Mouse (Mus musculus) CH12.LX (cell line): ENCODE measurements around the gene Zfp423. TPM values are rescaled to one million over a fixed set of nuclear protein-coding genes. Genes with fewer than 3 reads are reported as not detected.

ENCODE experiments used
- DNase-seq: peaks from one replicate; pipeline ENCODE4 v3.0.0-alpha.2; 2013; ENCODE audit errors: extremely low read depth
- H3K27ac ChIP-seq: 2 replicates; pipeline ENCODE4 v1.5.1; 2012; ENCODE audit warnings: low read depth, mild to moderate bottlenecking, control low read depth, moderate library complexity; ENCODE audit not compliant: insufficient read depth
- H3K27me3 ChIP-seq: replicated peaks from 2 replicates; pipeline ENCODE3; 2012; ENCODE audit warnings: inconsistent platforms
- H3K36me3 ChIP-seq, 2 experiments: replicated peaks in 1 of 2; 2 replicates each; pipeline versions ENCODE3 to v1.6.1; 2012; ENCODE audit warnings: inconsistent platforms in 1 of 2, low read length in 1 of 2, mild to moderate bottlenecking in 1 of 2, mixed read lengths in 1 of 2, moderate library complexity in 1 of 2; ENCODE audit not compliant: control insufficient read depth in 1 of 2, insufficient read depth in 1 of 2
- H3K4me1 ChIP-seq, 2 experiments: 2 replicates each; pipeline ENCODE4 v1.6.1; 2012; ENCODE audit warnings: inconsistent platforms in 1 of 2, moderate library complexity in 1 of 2; ENCODE audit not compliant: insufficient read depth in 2 of 2, control insufficient read depth in 1 of 2
- H3K4me2 ChIP-seq: 2 replicates; pipeline ENCODE4 v1.6.1; 2012; ENCODE audit warnings: low read depth, mild to moderate bottlenecking, control low read depth; ENCODE audit not compliant: poor library complexity, insufficient read depth, severe bottlenecking
- H3K4me3 ChIP-seq, 3 experiments: fragments of 150-350 bp in 1 of 3; sonication (generic) in 1 of 3; replicated peaks in 1 of 3; 2 replicates each; pipeline versions ENCODE3 to v1.5.1; 2011 to 2012; ENCODE audit warnings: low read depth in 2 of 3, low read length in 2 of 3, mild to moderate bottlenecking in 2 of 3, moderate library complexity in 2 of 3, control low read depth in 1 of 3, improper control_type of control experiment in 1 of 3, inconsistent platforms in 1 of 3, mixed read lengths in 1 of 3; ENCODE audit not compliant: poor library complexity in 1 of 3
- H3K79me2 ChIP-seq: replicated peaks from 2 replicates; pipeline ENCODE4 v1.6.1; 2012; ENCODE audit warnings: mild to moderate bottlenecking, moderate library complexity; ENCODE audit not compliant: control insufficient read depth, poor library complexity, insufficient read depth, severe bottlenecking; ENCODE audit errors: extremely low read depth
- H3K9ac ChIP-seq: 2 replicates; pipeline ENCODE4 v1.6.1; 2012; ENCODE audit warnings: low read depth, mild to moderate bottlenecking, control low read depth, moderate library complexity; ENCODE audit not compliant: insufficient read depth
- H3K9me3 ChIP-seq: replicated peaks from 2 replicates; pipeline ENCODE3; 2012; ENCODE audit warnings: low read length, inconsistent platforms, mixed read lengths
- ELF1 ChIP-seq: IDR thresholded peaks from 2 replicates; pipeline ENCODE4 v1.6.1; 2014; ENCODE audit warnings: low read depth, mild to moderate bottlenecking, inconsistent platforms, low read length, improper control_type of control experiment
- GABPA ChIP-seq: IDR thresholded peaks from 2 replicates; pipeline ENCODE4 v1.6.1; 2012; ENCODE audit warnings: low read depth, low read length, improper control_type of control experiment, inconsistent platforms; ENCODE audit not compliant: insufficient replicate concordance
- HCFC1 ChIP-seq: IDR thresholded peaks from 2 replicates; pipeline ENCODE4 v1.6.1; 2012; ENCODE audit warnings: low read depth, mild to moderate bottlenecking, inconsistent platforms, low read length, improper control_type of control experiment
- JUN ChIP-seq: IDR thresholded peaks from 2 replicates; pipeline ENCODE4 v1.6.1; 2011; ENCODE audit warnings: low read depth, mild to moderate bottlenecking, low read length, improper control_type of control experiment, moderate library complexity; ENCODE audit not compliant: insufficient read depth
- JUND ChIP-seq: conservative IDR thresholded peaks from 2 replicates; pipeline ENCODE4 v1.6.1; 2011; ENCODE audit warnings: low read depth, low read length, improper control_type of control experiment
- KAT2A ChIP-seq: IDR thresholded peaks from 2 replicates; pipeline ENCODE4 v1.6.1; 2012; ENCODE audit warnings: low read length, improper control_type of control experiment, inconsistent platforms; ENCODE audit not compliant: insufficient replicate concordance
- MAZ ChIP-seq: IDR thresholded peaks from 2 replicates; pipeline ENCODE4 v1.6.1; 2012; ENCODE audit warnings: low read depth, mild to moderate bottlenecking, inconsistent platforms, low read length, improper control_type of control experiment, moderate library complexity
- MEF2A ChIP-seq: IDR thresholded peaks from 2 replicates; pipeline ENCODE4 v1.6.1; 2014; ENCODE audit warnings: low read depth, mild to moderate bottlenecking, inconsistent platforms, low read length, improper control_type of control experiment, borderline replicate concordance
- POLR2A ChIP-seq: IDR thresholded peaks from 2 replicates; pipeline ENCODE4 v1.6.1; 2011; ENCODE audit warnings: low read depth, mild to moderate bottlenecking, improper control_type of control experiment, low read length
- SIN3A ChIP-seq: IDR thresholded peaks from 2 replicates; pipeline ENCODE4 v1.6.1; 2012; ENCODE audit warnings: low read length, improper control_type of control experiment, inconsistent platforms
- TBP ChIP-seq: conservative IDR thresholded peaks from 2 replicates; pipeline ENCODE4 v1.6.1; 2011; ENCODE audit warnings: low read depth, low read length, improper control_type of control experiment
- TCF12 ChIP-seq: IDR thresholded peaks from 2 replicates; pipeline ENCODE4 v1.6.1; 2014; ENCODE audit warnings: low read depth, mild to moderate bottlenecking, inconsistent platforms, low read length, improper control_type of control experiment
- USF1 ChIP-seq: IDR thresholded peaks from 2 replicates; pipeline ENCODE4 v1.6.1; 2014; ENCODE audit warnings: low read depth, mild to moderate bottlenecking, inconsistent platforms, low read length, improper control_type of control experiment
- USF2 ChIP-seq: conservative IDR thresholded peaks from 2 replicates; pipeline ENCODE4 v1.6.1; 2011; ENCODE audit warnings: low read depth, low read length, improper control_type of control experiment
- dilution Hi-C: fragments of 300-500 bp; cut with MboI; formaldehyde crosslinking; loops from 2 replicates; pipeline ENCODE4 v1.14.3; 2020; ENCODE audit warnings: low sequenced_read_pairs; ENCODE audit not compliant: extremely low pct_unique_long_range_greater_than_20kb, extremely low pct_ligation_motif_present
- in situ Hi-C: fragments of 300-500 bp; cut with MboI; formaldehyde crosslinking; loops from 3 replicates; pipeline ENCODE4 v1.14.3; 2019; ENCODE audit warnings: low sequenced_read_pairs, low pct_ligation_motif_present, low pct_unique_long_range_greater_than_20kb, mixed read lengths
- polyA plus RNA-seq: library from polyadenylated mRNA; unstranded; fragments of >175 nt; gene quantifications from 2 replicates; pipeline ENCODE4 v1.2.1, GENCODE M21; 2012; ENCODE audit warnings: low read depth; ENCODE audit not compliant: insufficient read length
- total RNA-seq, 2 experiments: library from RNA; depleted of rRNA; stranded (reverse); fragments of 300-350 nt in 1 of 2; fragments of >200 nt in 1 of 2; gene quantifications; 2 replicates each; pipeline ENCODE4 v1.2.3; 2012 to 2014

Gene Zfp423
- total and polyA plus RNA-seq, 3 experiments, result 0.25 to 2.7 (median 0.32) TPM

DNA sequence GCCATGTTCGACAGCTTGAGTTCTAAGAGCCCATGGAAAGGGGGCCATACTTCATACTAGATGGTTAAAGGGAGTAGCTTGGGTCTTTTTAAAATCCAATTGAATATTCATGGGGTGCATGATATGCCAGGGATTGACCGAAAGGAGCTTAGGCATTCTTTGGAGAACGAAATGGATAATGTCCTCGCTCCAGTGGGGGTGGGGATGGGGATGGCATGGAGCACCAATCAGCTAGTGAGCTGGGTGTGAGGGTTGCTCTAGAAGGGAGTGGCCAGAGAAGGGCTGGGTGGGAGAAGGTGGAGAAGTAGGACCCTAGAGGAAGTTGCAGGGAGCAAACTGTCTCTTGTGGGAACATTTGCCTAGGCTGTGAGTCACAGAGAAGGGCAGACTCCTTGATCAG is 271.0 kb downstream of the Zfp423 start:
- H3K9ac ChIP-seq, result no peak overlapping the region
- peaks cover 6 to 41% of the 10 kb centered on the region in 2 experiments for H3K4me1 ChIP-seq
- TF ChIP-seq USF2 (no peak), POLR2A (no peak), JUN (no peak), KAT2A (no peak), GABPA (no peak), USF1 (no peak), MEF2A (no peak), HCFC1 (no peak), SIN3A (no peak), ELF1 (no peak), JUND (no peak), MAZ (no peak), TBP (no peak), TCF12 (no peak)
- H3K79me2 ChIP-seq, result no peaks in the 10 kb centered on the region
- no peak overlapping the region for H3K27ac ChIP-seq
- DNase-seq, result no peak
- H3K36me3 ChIP-seq, result peaks cover 0 to 1% of the 10 kb centered on the region in 2 experiments
- H3K27me3 ChIP-seq, result no peaks in the 10 kb centered on the region
- H3K9me3 ChIP-seq, result no peaks in the 10 kb centered on the region
- H3K4me2 ChIP-seq, result no peak overlapping the region
- in situ Hi-C loops, result no loop called here
- no peak overlapping the region for H3K4me3 ChIP-seq
- dilution Hi-C loops, result no loop called here

- no peaks in the 10 kb centered on the region for H3K79me2 ChIP-seq
- DNase-seq, result no peak
- no peaks in the 10 kb centered on the region for H3K27me3 ChIP-seq
- no peaks in the 10 kb centered on the region for H3K9me3 ChIP-seq
- peaks cover 0 to 1% of the 10 kb centered on the region in 2 experiments for H3K36me3 ChIP-seq
- no peak overlapping the region for H3K4me2 ChIP-seq
- H3K4me1 ChIP-seq, result peaks cover 6 to 37% of the 10 kb centered on the region in 2 experiments
- H3K4me3 ChIP-seq, result no peak overlapping the region
- TF ChIP-seq ELF1, result no peak
- dilution Hi-C loops (no loop called here), in situ Hi-C loops (no loop called here)
- no peak overlapping the region for H3K9ac ChIP-seq
- H3K27ac ChIP-seq, result no peak overlapping the region
Measured at GRCm38 (mm10) chr8:87686986-87687698, 272.3 kb downstream of the Zfp423 start.
